Mouse (Mus musculus): ENCODE data around the gene Dop1a. TPM values are rescaled to one million over a fixed set of nuclear protein-coding genes. Genes with fewer than 3 reads are reported as not detected.

Dop1a gene
- polyA plus RNA-seq, 1 experiment from 2014 or later, result 11.8 TPM

- H3K9me3 ChIP-seq (ENCODE audit: control insufficient read depth, low read length), result no peaks in the 10 kb centered on the region
- no peak overlapping the region for H3K4me3 ChIP-seq (ENCODE audit: low read depth, low read length)
- H3K27ac ChIP-seq (replicated peaks; ENCODE audit: low read depth, low read length), result no peak overlapping the region
- H3K4me1 ChIP-seq (ENCODE audit: control insufficient read depth, insufficient read depth, low read length), result no peaks in the 10 kb centered on the region
- no peaks in the 10 kb centered on the region for H3K36me3 ChIP-seq (ENCODE audit: control insufficient read depth, insufficient read depth, low read length)
- H3K9ac ChIP-seq (ENCODE audit: low read length), result no peak overlapping the region
- H3K27me3 ChIP-seq (ENCODE audit: control insufficient read depth, insufficient read depth, low read length), result no peaks in the 10 kb centered on the region
- ATAC-seq (ENCODE audit: insufficient number of reproducible peaks, low FRiP score, low TSS enrichment, low read depth) (no peak), DNase-seq (ENCODE audit: low spot score) (no peak)
- no peak overlapping the region for H3K4me2 ChIP-seq (ENCODE audit: low read depth, severe bottlenecking)
- WGBS, result 83% methylated on average over 5 of the region's 5 CpGs
Observed at GRCm38 (mm10) chr9:86476763-86477162, 9.8 kb downstream of the Dop1a start.

DNA sequence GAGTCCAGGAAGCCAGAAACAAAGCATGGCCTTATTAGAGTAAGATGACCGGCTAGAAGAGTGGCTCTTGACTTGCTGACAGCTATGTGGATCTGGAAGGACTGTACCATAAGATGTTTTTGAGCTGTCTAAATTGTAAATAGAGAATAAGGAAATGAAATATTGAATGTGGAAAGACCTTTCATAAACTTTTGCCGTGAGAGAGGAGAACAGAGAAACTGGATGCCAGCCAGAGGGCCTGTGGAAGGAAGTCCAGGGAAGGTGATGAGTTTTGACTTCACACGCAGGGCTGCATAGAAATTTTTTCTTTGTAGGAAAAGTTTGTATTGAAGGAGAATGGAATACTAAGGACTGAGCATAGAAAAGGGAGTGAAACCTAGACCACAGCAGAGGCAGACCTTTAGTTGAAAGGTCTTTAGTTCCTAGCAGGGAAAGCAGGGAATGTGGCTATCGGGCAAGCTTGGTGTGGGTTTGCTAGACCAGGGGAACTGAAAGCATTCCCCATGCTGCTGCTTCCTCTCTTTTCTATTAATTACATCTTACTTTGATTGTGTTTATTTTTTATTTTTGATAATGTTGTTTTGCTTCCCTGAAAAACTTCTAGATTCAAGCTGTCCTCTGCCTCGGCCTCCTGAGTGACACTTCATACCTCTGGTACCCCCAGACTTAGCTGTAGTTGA is 11.6 kb downstream of the Dop1a start:
- no peaks in the 10 kb centered on the region for H3K9me3 ChIP-seq (ENCODE audit: control insufficient read depth, low read length)
- no peak for DNase-seq (ENCODE audit: low spot score)
- H3K4me3 ChIP-seq (ENCODE audit: low read depth, low read length), result no peak overlapping the region
- no peak for ATAC-seq (ENCODE audit: insufficient number of reproducible peaks, low FRiP score, low TSS enrichment, low read depth)
- H3K36me3 ChIP-seq (ENCODE audit: control insufficient read depth, insufficient read depth, low read length), result no peaks in the 10 kb centered on the region
- 86% methylated on average over 5 of the region's 5 CpGs for WGBS
- H3K9ac ChIP-seq (ENCODE audit: low read length), result no peak overlapping the region
- H3K4me1 ChIP-seq (ENCODE audit: control insufficient read depth, insufficient read depth, low read length), result no peaks in the 10 kb centered on the region
- no peak overlapping the region for H3K4me2 ChIP-seq (ENCODE audit: low read depth, severe bottlenecking)
- no peak overlapping the region for H3K27ac ChIP-seq (replicated peaks; ENCODE audit: low read depth, low read length)
- H3K27me3 ChIP-seq (ENCODE audit: control insufficient read depth, insufficient read depth, low read length), result no peaks in the 10 kb centered on the region

GRCm38 (mm10) chr9:86482236-86482635 is 15.3 kb downstream of the Dop1a start:
- H3K9ac ChIP-seq (ENCODE audit: low read length), result no peak overlapping the region

DNA sequence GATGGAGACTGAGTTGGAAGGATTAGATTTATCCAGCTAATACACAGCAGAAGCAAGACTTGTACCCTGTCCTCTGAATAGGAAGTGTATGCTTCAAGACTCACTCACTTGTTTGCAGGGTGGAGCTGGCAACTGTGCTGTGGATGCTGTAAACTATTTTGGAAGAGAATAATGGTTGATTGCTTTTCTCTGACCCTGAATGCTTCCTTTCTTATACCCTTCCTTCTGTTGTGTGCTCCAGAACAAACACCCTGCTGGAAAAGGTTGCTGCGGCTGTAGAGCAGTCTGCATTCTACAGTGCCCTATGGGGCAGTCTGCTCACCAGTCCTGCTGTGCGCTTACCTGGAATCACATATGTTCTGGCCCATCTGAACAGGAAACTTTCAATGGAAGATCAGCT is 24.8 kb downstream of the Dop1a start:
- Histone ChIP-seq H3K27me3 (ENCODE audit: control insufficient read depth, insufficient read depth, low read length) (no peaks in the 10 kb centered on the region), H3K4me3 (ENCODE audit: low read depth, low read length) (no peak overlapping the region), H3K9ac (ENCODE audit: low read length) (no peak overlapping the region), H3K4me2 (ENCODE audit: low read depth, severe bottlenecking) (no peak overlapping the region), H3K4me1 (ENCODE audit: control insufficient read depth, insufficient read depth, low read length) (no peaks in the 10 kb centered on the region), H3K27ac (replicated peaks; ENCODE audit: low read depth, low read length) (no peak overlapping the region), H3K9me3 (ENCODE audit: control insufficient read depth, low read length) (no peaks in the 10 kb centered on the region), H3K36me3 (ENCODE audit: control insufficient read depth, insufficient read depth, low read length) (no peaks in the 10 kb centered on the region)
- ATAC-seq (ENCODE audit: insufficient number of reproducible peaks, low FRiP score, low TSS enrichment, low read depth) (no peak), DNase-seq (ENCODE audit: low spot score) (no peak)
- WGBS, result 87% methylated on average over 2 of the region's 2 CpGs

More at GRCm38 (mm10) chr9:86482236-86482635, 15.3 kb downstream of the Dop1a start:
- ATAC-seq (ENCODE audit: insufficient number of reproducible peaks, low FRiP score, low TSS enrichment, low read depth) (no peak), DNase-seq (ENCODE audit: low spot score) (no peak)
- Histone ChIP-seq H3K36me3 (ENCODE audit: control insufficient read depth, insufficient read depth, low read length) (no peaks in the 10 kb centered on the region), H3K4me3 (ENCODE audit: low read depth, low read length) (no peak overlapping the region), H3K27ac (replicated peaks; ENCODE audit: low read depth, low read length) (no peak overlapping the region), H3K4me1 (ENCODE audit: control insufficient read depth, insufficient read depth, low read length) (no peaks in the 10 kb centered on the region), H3K9me3 (ENCODE audit: control insufficient read depth, low read length) (no peaks in the 10 kb centered on the region), H3K4me2 (ENCODE audit: low read depth, severe bottlenecking) (no peak overlapping the region), H3K27me3 (ENCODE audit: control insufficient read depth, insufficient read depth, low read length) (no peaks in the 10 kb centered on the region)
- 95% methylated on average over 1 of the region's 1 CpGs for WGBS

DNA sequence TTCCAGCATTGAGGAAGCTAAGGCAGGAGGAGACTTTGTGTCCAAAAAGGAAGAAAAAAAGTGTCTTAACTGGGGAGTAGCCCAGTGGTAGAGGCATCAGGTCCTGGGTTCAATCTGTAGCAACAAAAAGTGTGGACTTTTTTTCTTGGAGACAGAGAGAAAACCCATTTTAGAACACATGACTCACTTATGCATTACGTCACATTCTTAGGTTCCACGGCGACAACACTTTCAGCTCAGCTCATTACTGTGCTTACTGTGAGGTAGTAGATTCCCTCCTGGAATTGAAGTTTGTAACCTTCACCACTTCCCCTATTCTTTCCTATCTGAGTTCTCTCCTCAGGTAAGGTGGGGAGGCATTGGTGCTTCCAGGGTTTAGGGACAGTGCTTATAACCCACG is 29.3 kb downstream of the Dop1a start:
- no peak overlapping the region for H3K4me3 ChIP-seq (ENCODE audit: low read depth, low read length)
- H3K4me2 ChIP-seq (ENCODE audit: low read depth, severe bottlenecking), result no peak overlapping the region
- H3K4me1 ChIP-seq (ENCODE audit: control insufficient read depth, insufficient read depth, low read length), result no peaks in the 10 kb centered on the region
- no peak overlapping the region for H3K27ac ChIP-seq (replicated peaks; ENCODE audit: low read depth, low read length)
- no peak overlapping the region for H3K9ac ChIP-seq (ENCODE audit: low read length)
- H3K27me3 ChIP-seq (ENCODE audit: control insufficient read depth, insufficient read depth, low read length), result no peaks in the 10 kb centered on the region
- no peaks in the 10 kb centered on the region for H3K36me3 ChIP-seq (ENCODE audit: control insufficient read depth, insufficient read depth, low read length)
- no peaks in the 10 kb centered on the region for H3K9me3 ChIP-seq (ENCODE audit: control insufficient read depth, low read length)
- ATAC-seq (ENCODE audit: insufficient number of reproducible peaks, low FRiP score, low TSS enrichment, low read depth), result no peak
- no peak for DNase-seq (ENCODE audit: low spot score)
- WGBS, result 98% methylated on average over 4 of the region's 4 CpGs

- WGBS, result 95% methylated on average over 3 of the region's 3 CpGs
- Histone ChIP-seq H3K9me3 (ENCODE audit: control insufficient read depth, low read length) (no peaks in the 10 kb centered on the region), H3K4me1 (ENCODE audit: control insufficient read depth, insufficient read depth, low read length) (no peaks in the 10 kb centered on the region), H3K27ac (replicated peaks; ENCODE audit: low read depth, low read length) (no peak overlapping the region), H3K27me3 (ENCODE audit: control insufficient read depth, insufficient read depth, low read length) (no peaks in the 10 kb centered on the region), H3K9ac (ENCODE audit: low read length) (no peak overlapping the region), H3K4me3 (ENCODE audit: low read depth, low read length) (no peak overlapping the region), H3K4me2 (ENCODE audit: low read depth, severe bottlenecking) (no peak overlapping the region), H3K36me3 (ENCODE audit: control insufficient read depth, insufficient read depth, low read length) (no peaks in the 10 kb centered on the region)
- no peak for DNase-seq (ENCODE audit: low spot score)
- no peak for ATAC-seq (ENCODE audit: insufficient number of reproducible peaks, low FRiP score, low TSS enrichment, low read depth)
Observed at GRCm38 (mm10) chr9:86499083-86499482, 32.1 kb downstream of the Dop1a start.

- H3K4me3 ChIP-seq (ENCODE audit: low read depth, low read length), result no peak overlapping the region
- WGBS, result 92% methylated on average over 4 of the region's 4 CpGs
- H3K9me3 ChIP-seq (ENCODE audit: control insufficient read depth, low read length), result no peaks in the 10 kb centered on the region
- ATAC-seq (ENCODE audit: insufficient number of reproducible peaks, low FRiP score, low TSS enrichment, low read depth), result no peak
- no peak overlapping the region for H3K27ac ChIP-seq (replicated peaks; ENCODE audit: low read depth, low read length)
- no peak for DNase-seq (ENCODE audit: low spot score)
- H3K9ac ChIP-seq (ENCODE audit: low read length), result no peak overlapping the region
- no peaks in the 10 kb centered on the region for H3K27me3 ChIP-seq (ENCODE audit: control insufficient read depth, insufficient read depth, low read length)
- no peaks in the 10 kb centered on the region for H3K36me3 ChIP-seq (ENCODE audit: control insufficient read depth, insufficient read depth, low read length)
- H3K4me1 ChIP-seq (ENCODE audit: control insufficient read depth, insufficient read depth, low read length), result no peaks in the 10 kb centered on the region
- H3K4me2 ChIP-seq (ENCODE audit: low read depth, severe bottlenecking), result no peak overlapping the region
Observed at GRCm38 (mm10) chr9:86507437-86507836, 40.5 kb downstream of the Dop1a start.

DNA sequence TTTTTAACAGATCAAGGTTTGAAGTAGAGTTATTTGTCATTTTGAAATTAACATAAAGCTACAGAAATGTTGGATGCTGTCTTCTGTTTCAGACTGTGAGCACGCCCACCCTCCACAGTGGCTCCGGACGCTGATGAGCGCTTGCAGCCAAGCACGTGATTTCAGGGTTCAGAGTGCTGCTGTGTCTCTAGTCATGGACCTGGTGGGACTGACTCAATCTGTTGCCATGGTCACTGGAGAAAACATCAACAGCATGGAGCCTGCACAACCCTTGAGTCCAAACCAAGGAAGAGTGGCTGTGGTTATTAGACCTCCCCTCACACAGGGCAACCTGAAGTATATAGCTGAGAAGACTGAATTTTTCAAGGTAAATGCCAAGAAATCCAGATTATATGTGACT is 46.8 kb downstream of the Dop1a start:
- Histone ChIP-seq H3K4me1 (ENCODE audit: control insufficient read depth, insufficient read depth, low read length) (no peaks in the 10 kb centered on the region), H3K36me3 (ENCODE audit: control insufficient read depth, insufficient read depth, low read length) (no peaks in the 10 kb centered on the region; the same call in 1 of the 2 replicates), H3K27me3 (ENCODE audit: control insufficient read depth, insufficient read depth, low read length) (no peaks in the 10 kb centered on the region), H3K9ac (ENCODE audit: low read length) (no peak overlapping the region), H3K9me3 (ENCODE audit: control insufficient read depth, low read length) (no peaks in the 10 kb centered on the region), H3K4me2 (ENCODE audit: low read depth, severe bottlenecking) (no peak overlapping the region), H3K27ac (replicated peaks; ENCODE audit: low read depth, low read length) (no peak overlapping the region), H3K4me3 (ENCODE audit: low read depth, low read length) (no peak overlapping the region)
- DNase-seq (ENCODE audit: low spot score), result no peak
- 88% methylated on average over 5 of the region's 5 CpGs for WGBS
- ATAC-seq (ENCODE audit: insufficient number of reproducible peaks, low FRiP score, low TSS enrichment, low read depth), result no peak

GRCm38 (mm10) chr9:86514390-86514789 is 47.4 kb downstream of the Dop1a start:
- H3K36me3 ChIP-seq (ENCODE audit: control insufficient read depth, insufficient read depth, low read length), result no peaks in the 10 kb centered on the region; the same call in 1 of the 2 replicates
- ATAC-seq (ENCODE audit: insufficient number of reproducible peaks, low FRiP score, low TSS enrichment, low read depth) (no peak), DNase-seq (ENCODE audit: low spot score) (no peak)
- H3K4me3 ChIP-seq (ENCODE audit: low read depth, low read length), result no peak overlapping the region
- H3K4me2 ChIP-seq (ENCODE audit: low read depth, severe bottlenecking), result no peak overlapping the region
- no peaks in the 10 kb centered on the region for H3K27me3 ChIP-seq (ENCODE audit: control insufficient read depth, insufficient read depth, low read length)
- H3K27ac ChIP-seq (replicated peaks; ENCODE audit: low read depth, low read length), result no peak overlapping the region
- WGBS, result 85% methylated on average over 3 of the region's 3 CpGs
- no peaks in the 10 kb centered on the region for H3K9me3 ChIP-seq (ENCODE audit: control insufficient read depth, low read length)
- H3K9ac ChIP-seq (ENCODE audit: low read length), result no peak overlapping the region
- no peaks in the 10 kb centered on the region for H3K4me1 ChIP-seq (ENCODE audit: control insufficient read depth, insufficient read depth, low read length)
